Mouse (Mus musculus) liver, embryonic 16.5 days (tissue): ENCODE measurements around the gene Tmc1. TPM values are rescaled to one million over a fixed set of nuclear protein-coding genes. Genes with fewer than 3 reads are reported as not detected.

Experiments used
- ATAC-seq: fragments of 200-750 bp; cut with Nextera tagmentation; 2 replicates; pipeline ENCODE4 v1.8.0; 2017; ENCODE audit warnings: low read depth, mild to moderate bottlenecking, moderate number of reproducible peaks, moderate library complexity
- H3K27ac ChIP-seq: fragments of 300-500 bp; sonication (generic); 2 replicates; pipeline ENCODE4 v1.5.1; 2014; ENCODE audit warnings: mild to moderate bottlenecking, low read length
- H3K27me3 ChIP-seq: fragments of 300-500 bp; sonication (generic); 2 replicates; pipeline ENCODE4 v1.6.1; 2014; ENCODE audit warnings: low read depth, low read length, mixed read lengths; ENCODE audit not compliant: control insufficient read depth, insufficient read depth
- H3K36me3 ChIP-seq: fragments of 300-500 bp; sonication (generic); 2 replicates; pipeline ENCODE4 v1.6.1; 2014; ENCODE audit warnings: mild to moderate bottlenecking; ENCODE audit not compliant: control insufficient read depth, insufficient read depth
- H3K4me1 ChIP-seq: fragments of 300-500 bp; sonication (generic); 2 replicates; pipeline ENCODE4 v1.6.1; 2014; ENCODE audit warnings: low read depth, low read length, mixed read lengths; ENCODE audit not compliant: control insufficient read depth
- H3K4me2 ChIP-seq: fragments of 300-500 bp; sonication (generic); 2 replicates; pipeline ENCODE4 v1.6.1; 2014; ENCODE audit warnings: low read depth, low read length, mixed read lengths
- H3K4me3 ChIP-seq: fragments of 300-500 bp; sonication (generic); 2 replicates; pipeline ENCODE4 v1.5.1; 2014; ENCODE audit warnings: low read depth, mild to moderate bottlenecking, low read length
- H3K9ac ChIP-seq: fragments of 300-500 bp; sonication (generic); 2 replicates; pipeline ENCODE4 v1.6.1; 2014; ENCODE audit warnings: low read depth, low read length
- H3K9me3 ChIP-seq: fragments of 300-500 bp; sonication (generic); replicated peaks from 2 replicates; pipeline ENCODE4 v1.6.1; 2016; ENCODE audit warnings: low read length; ENCODE audit not compliant: control insufficient read depth
- WGBS: fragments of 180-500 bp; shearing (Covaris S2); extraction: QIAGEN DNeasy Blood & Tissue Kit; methylation state at CpG from one replicate; pipeline ENCODE4 v1.1.7; 2014; ENCODE audit not compliant: insufficient replicate concordance; 5-methylcytosine and 5-hydroxymethylcytosine counted together
- polyA plus RNA-seq: library from polyadenylated mRNA; unstranded; fragments of >200 nt; fragmentation: Nextera tagmentation; extraction: Ambion mirVana; gene quantifications from 2 replicates; pipeline ENCODE4 v1.2.1, GENCODE M21; 2015

Gene Tmc1
- not detected in 2 replicates for polyA plus RNA-seq

- Histone ChIP-seq H3K36me3 (no peaks in the 10 kb centered on the region), H3K27ac (no peak within 1 kb of the TSS), H3K4me3 (no peak within 1 kb of the TSS), H3K4me1 (no peaks in the 10 kb centered on the region), H3K4me2 (no peak within 1 kb of the TSS), H3K9me3 (no peaks in the 10 kb centered on the region), H3K9ac (no peak within 1 kb of the TSS), H3K27me3 (no peaks in the 10 kb centered on the region)
- 57% methylated on average over 6 of the region's 6 CpGs for WGBS
- ATAC-seq: no peak
Observed at GRCm38 (mm10) chr19:20953874-20954273, at the start of gene Tmc1. TSS of gene Tmc1 (minus strand) at chr19:20954202.

DNA sequence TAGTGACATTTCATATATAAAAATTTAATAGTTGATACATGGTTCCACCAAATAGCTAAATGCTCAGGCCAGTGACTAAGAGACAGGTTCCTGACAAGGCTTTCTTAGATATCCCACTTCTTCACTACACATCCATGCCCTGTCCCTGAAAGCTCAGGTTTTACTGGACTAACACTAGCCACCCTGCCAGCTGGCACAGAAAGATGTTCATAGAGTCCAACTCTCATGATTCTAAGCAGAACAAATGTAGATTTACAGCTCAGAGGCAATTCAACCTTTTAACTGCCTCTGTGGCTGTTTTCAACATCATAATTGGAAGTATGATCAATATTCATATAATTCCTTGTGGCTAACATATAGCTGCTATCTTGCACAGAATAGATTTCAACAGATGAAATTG is 47.5 kb upstream of the Tmc1 start:
- ATAC-seq: no peak
- H3K36me3 ChIP-seq: no peaks in the 10 kb centered on the region
- no peaks in the 10 kb centered on the region for H3K27me3 ChIP-seq
- no peak overlapping the region for H3K27ac ChIP-seq
- no peak overlapping the region for H3K4me2 ChIP-seq
- no peaks in the 10 kb centered on the region for H3K4me1 ChIP-seq
- H3K4me3 ChIP-seq: no peak overlapping the region
- H3K9me3 ChIP-seq: no peaks in the 10 kb centered on the region
- H3K9ac ChIP-seq: no peak overlapping the region

DNA sequence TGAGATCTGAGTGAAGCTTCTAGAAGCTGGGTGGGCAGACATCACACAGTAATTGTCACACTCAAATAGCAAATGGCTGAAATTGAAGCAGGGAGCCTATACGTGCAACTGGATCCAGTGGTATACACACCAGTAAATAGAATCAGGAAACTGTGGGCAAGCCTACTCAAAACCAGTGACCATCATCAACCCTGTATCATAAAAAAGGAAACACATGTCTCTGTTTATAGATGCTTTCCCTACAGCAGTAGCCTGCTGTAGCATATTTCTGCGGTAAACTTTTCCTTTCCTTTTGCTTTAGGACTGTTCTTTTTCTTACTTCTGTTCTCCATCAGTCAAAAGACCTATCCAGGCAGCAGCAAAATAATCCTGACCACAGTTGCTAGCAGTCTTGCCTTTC is 25.2 kb upstream of the Tmc1 start:
- no peaks in the 10 kb centered on the region for H3K9me3 ChIP-seq
- no peak for ATAC-seq
- H3K27me3 ChIP-seq: no peaks in the 10 kb centered on the region
- no peaks in the 10 kb centered on the region for H3K36me3 ChIP-seq
- H3K4me3 ChIP-seq: no peak overlapping the region
- H3K4me2 ChIP-seq: no peak overlapping the region
- no peak overlapping the region for H3K9ac ChIP-seq
- WGBS: 53% methylated on average over 2 of the region's 2 CpGs
- H3K27ac ChIP-seq: no peak overlapping the region
- no peaks in the 10 kb centered on the region for H3K4me1 ChIP-seq

DNA sequence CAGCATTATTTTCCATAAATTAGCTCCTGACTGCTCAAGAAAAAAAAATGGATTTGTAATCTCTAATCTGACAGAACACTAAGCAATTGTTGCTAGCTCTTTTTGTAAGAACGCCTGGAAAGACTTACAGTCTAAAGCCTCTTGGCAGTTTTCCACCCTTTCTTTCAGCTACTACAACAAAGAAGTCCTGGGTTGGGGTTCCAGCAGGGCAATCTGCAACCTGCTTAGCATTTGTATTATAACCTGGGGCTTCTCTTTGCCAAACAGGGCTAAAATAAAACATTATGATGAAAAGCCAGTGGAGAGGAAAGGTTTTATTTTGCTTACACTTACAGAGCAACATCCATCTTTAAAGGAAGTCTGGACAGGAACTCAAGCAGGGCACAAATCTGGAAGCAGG is 24.1 kb upstream of the Tmc1 start:
- H3K4me2 ChIP-seq: no peak overlapping the region
- no peak for ATAC-seq
- no peak overlapping the region for H3K27ac ChIP-seq
- WGBS: 24% methylated on average over 1 of the region's 1 CpGs
- H3K4me3 ChIP-seq: no peak overlapping the region
- no peak overlapping the region for H3K9ac ChIP-seq
- H3K36me3 ChIP-seq: no peaks in the 10 kb centered on the region
- H3K9me3 ChIP-seq: no peaks in the 10 kb centered on the region
- no peaks in the 10 kb centered on the region for H3K27me3 ChIP-seq
- no peaks in the 10 kb centered on the region for H3K4me1 ChIP-seq

GRCm38 (mm10) chr19:20971926-20972325 is 17.9 kb upstream of the Tmc1 start:
- no peak overlapping the region for H3K9ac ChIP-seq
- H3K4me2 ChIP-seq: no peak overlapping the region
- no peak for ATAC-seq
- H3K4me1 ChIP-seq: no peaks in the 10 kb centered on the region
- no peaks in the 10 kb centered on the region for H3K27me3 ChIP-seq
- H3K27ac ChIP-seq: no peak overlapping the region
- no peaks in the 10 kb centered on the region for H3K36me3 ChIP-seq
- 77% methylated on average over 1 of the region's 1 CpGs for WGBS
- H3K4me3 ChIP-seq: no peak overlapping the region
- H3K9me3 ChIP-seq: no peaks in the 10 kb centered on the region

DNA sequence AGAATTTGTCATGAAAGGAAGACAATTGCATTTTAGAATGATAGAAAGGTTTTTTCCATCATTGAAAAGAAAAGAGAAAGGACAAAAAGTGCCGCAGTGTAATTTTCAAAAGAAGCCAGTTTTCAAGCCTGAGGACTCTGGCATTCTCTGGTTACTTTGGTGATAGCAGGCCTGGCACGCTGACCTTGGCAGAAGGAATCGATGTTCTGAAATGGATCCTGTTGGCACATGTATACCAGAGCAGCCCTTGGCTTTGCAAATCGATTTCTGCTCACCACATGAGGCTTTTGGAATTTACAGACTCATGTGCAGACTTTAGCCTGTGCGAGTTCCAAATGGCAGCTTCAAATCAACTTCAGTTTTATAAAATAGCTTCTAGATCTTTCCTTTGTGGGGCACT is 813 bp upstream of the Tmc1 start:
- Histone ChIP-seq H3K4me2 (no peak overlapping the region), H3K4me1 (no peaks in the 10 kb centered on the region), H3K9ac (no peak overlapping the region), H3K4me3 (no peak overlapping the region), H3K9me3 (no peaks in the 10 kb centered on the region), H3K27me3 (no peaks in the 10 kb centered on the region), H3K27ac (no peak overlapping the region), H3K36me3 (no peaks in the 10 kb centered on the region)
- ATAC-seq: no peak
- 56% methylated on average over 5 of the region's 5 CpGs for WGBS

DNA sequence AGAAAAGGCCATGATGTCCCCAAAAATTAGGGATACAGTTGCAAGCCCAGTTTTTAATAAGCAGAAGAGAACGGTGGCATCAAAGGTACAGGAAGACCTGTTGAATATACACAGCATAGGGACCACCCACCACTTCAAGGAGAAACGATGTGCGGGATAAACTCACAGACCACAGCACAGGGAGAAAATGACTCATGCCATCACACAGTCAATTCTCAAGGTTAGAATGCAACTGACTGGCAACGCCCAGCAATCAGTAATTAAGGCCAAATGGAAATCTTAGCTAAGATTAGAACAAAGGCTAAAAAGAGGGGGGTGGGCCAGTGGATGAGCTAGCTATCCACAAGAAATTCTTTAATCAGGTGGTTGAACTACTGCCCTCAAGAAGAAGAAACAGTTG is 9.6 kb downstream of the Tmc1 start:
- H3K9ac ChIP-seq: no peak overlapping the region
- 54% methylated on average over 4 of the region's 4 CpGs for WGBS
- ATAC-seq: no peak

DNA sequence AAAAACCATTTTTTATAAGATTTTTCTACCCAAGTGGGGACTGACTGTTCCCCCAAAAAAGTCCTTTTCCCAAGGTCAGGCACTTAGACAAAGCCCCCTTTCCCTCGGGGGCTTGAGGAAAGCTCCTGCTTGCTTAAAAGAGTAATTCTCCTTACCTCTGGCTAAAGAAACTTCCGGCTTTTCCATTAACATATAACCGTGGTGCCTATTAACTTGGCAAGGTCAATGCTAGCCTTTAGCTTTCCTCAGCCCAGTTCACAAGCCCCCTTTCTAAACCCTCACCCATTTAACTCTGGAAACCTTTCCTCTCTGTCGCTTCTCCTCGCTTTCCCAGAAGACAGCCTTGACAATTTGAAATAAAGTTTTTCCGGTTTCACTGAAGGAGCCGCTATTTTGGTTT is 29.7 kb downstream of the Tmc1 start:
- Histone ChIP-seq H3K4me2 (no peak overlapping the region), H3K27me3 (no peaks in the 10 kb centered on the region), H3K36me3 (no peaks in the 10 kb centered on the region), H3K4me1 (no peaks in the 10 kb centered on the region), H3K9ac (no peak overlapping the region), H3K27ac (no peak overlapping the region), H3K9me3 (no peaks in the 10 kb centered on the region), H3K4me3 (no peak overlapping the region)
- 46% methylated on average over 7 of the region's 7 CpGs for WGBS
- no peak for ATAC-seq

More for the DNA sequence above, 9.6 kb downstream of the Tmc1 start:
- Histone ChIP-seq H3K4me1 (no peaks in the 10 kb centered on the region), H3K27me3 (no peaks in the 10 kb centered on the region), H3K36me3 (no peaks in the 10 kb centered on the region), H3K27ac (no peak overlapping the region), H3K4me3 (no peak overlapping the region), H3K4me2 (no peak overlapping the region), H3K9me3 (no peaks in the 10 kb centered on the region)

DNA sequence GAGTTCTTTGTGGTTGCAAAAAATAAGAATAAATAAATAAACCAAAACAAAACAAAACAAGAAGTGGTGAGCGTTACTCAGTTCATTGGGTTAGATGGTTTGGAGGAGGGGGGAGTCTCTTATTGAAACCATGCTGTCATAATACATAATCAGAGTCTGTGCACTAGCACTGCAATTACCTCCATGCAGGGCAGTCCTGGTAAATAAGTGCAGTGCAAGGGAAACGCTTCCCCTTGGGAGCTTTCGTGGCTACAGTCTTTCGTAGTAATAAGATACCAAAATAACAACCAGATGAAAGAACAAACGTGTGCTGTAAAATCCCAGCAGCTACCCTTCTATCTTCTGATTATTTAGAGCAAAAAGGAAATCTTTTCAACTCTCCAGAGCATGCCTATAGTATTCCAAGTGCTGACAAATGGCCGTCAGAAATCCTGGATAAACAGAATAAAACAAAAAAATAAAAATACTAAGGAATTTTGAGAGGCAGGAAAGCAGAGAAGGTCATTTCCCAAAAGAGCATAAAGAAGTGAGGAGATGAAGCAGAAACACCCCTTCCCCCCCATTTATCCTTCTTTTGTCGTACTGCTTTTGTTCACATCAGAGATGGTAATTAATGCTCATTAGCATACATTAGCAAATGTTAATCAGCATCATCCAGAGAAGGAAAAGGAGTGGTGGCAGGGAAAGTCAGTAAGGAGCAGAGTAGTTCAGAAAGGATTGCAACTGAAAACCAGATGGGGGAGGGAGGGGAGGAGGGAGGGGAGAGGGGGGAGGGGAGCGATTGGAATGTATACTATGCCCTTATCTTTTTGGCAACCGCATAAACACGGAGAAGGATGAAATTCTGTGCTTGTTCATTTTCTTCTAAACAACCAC is 30.4 kb downstream of the Tmc1 start:
- no peaks in the 10 kb centered on the region for H3K36me3 ChIP-seq
- no peaks in the 10 kb centered on the region for H3K4me1 ChIP-seq
- no peak overlapping the region for H3K4me3 ChIP-seq
- 34% methylated on average over 10 of the region's 10 CpGs for WGBS
- H3K27ac ChIP-seq: no peak overlapping the region
- H3K4me2 ChIP-seq: no peak overlapping the region
- no peak for ATAC-seq
- no peaks in the 10 kb centered on the region for H3K27me3 ChIP-seq
- no peaks in the 10 kb centered on the region for H3K9me3 ChIP-seq
- no peak overlapping the region for H3K9ac ChIP-seq
